In the genomic region with DNA sequence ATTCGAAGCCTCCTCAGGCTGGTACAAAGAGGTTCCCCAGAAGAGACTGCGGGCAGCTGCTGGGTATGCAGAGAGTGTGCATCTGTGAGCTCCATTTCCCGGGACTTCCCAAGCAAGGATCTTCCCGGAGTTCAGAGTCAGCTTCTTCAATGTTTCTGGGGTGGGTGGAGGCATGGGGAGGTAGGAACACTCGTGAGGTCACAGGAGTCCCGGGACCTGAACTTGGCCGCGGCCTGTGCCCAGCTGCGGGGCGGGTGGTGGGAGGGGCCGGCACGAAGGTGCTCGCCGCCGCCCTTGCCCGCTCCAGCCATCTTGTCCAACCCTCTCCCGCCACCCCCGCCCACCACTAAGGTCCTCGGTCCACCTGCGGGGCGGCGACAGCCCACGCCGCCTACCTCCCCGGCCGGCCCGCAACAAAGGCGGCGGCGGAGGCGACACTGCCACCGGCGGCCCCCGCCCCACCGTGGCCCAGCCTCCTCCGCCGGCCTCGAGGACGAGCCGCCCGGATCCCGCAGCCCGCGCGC, we compare ENCODE assay signal across 8 mouse cellular contexts. TPM values are rescaled to one million over a fixed set of nuclear protein-coding genes. Genes with fewer than 3 reads are reported as not detected.
A peak's percentile ranks its signal among the peaks of the same experiment; 100 is the strongest.
DNase-seq lines count a peak whose midpoint lies in the region; ATAC-seq and TF ChIP-seq lines count a peak whose summit lies in the region.

No protein-coding gene starts in this region.

- 2% methylated on average over 32 of the region's 45 CpGs for WGBS in lung, embryonic 15.5 days
- WGBS in olfactory bulb, adult 2 months: under 1% methylated on average over 44 of the region's 45 CpGs

- peak overlapping the region; percentile 73 for H3K9ac ChIP-seq in lung, embryonic 15.5 days

- peak overlapping the region; percentile 80 for H3K4me3 ChIP-seq in lung, embryonic 15.5 days
- peak overlapping the region; percentile 90 for H3K4me3 ChIP-seq in olfactory bulb, adult 2 months (ENCODE audit: insufficient read depth, low read depth, low read length)

- peaks cover 15% of the 10 kb centered on the region for H3K4me1 ChIP-seq in lung, embryonic 15.5 days
- H3K4me1 ChIP-seq in olfactory bulb, adult 2 months (ENCODE audit: control insufficient read depth, insufficient read depth, low read length): peaks cover 3% of the 10 kb centered on the region; the same call in 1 of the 2 replicates

- H3K36me3 ChIP-seq in lung, embryonic 15.5 days: peaks cover 21% of the 10 kb centered on the region; the same call in 1 of the 2 replicates

- no peaks in the 10 kb centered on the region for H3K27me3 ChIP-seq in lung, embryonic 15.5 days

- peak; percentile 84 for ATAC-seq in lung, embryonic 15.5 days (ENCODE audit: borderline replicate concordance, extremely low read depth, low FRiP score, low TSS enrichment)

- H3K27ac ChIP-seq in lung, embryonic 15.5 days: peak overlapping the region; percentile 67
- peak overlapping the region; percentile 27; the same call in 1 of the 2 replicates for H3K27ac ChIP-seq in olfactory bulb, adult 2 months (ENCODE audit: insufficient read depth, low read depth, low read length)

- peak; percentile 9 to 18 for DNase-seq in spleen, postnatal 36 days (ENCODE audit: low spot score in 2 of 2)
- no peak for DNase-seq in spleen, adult 18-20 months
- peak; percentile 58 for DNase-seq in brain, embryonic 14.5 days (ENCODE audit: low read depth)
- DNase-seq in heart, adult 8-10 months (ENCODE audit: low spot score): peak; percentile 9
- DNase-seq in kidney, adult 9 months: peak; percentile 37
- DNase-seq in layer of hippocampus, postnatal 14 days (ENCODE audit: low spot score in 2 of 2): no peak

- H3K9me3 ChIP-seq in lung, embryonic 15.5 days: no peaks in the 10 kb centered on the region

- TF ChIP-seq POLR2A in brain, embryonic 14.5 days (IDR thresholded peaks at IDR 0.05; ENCODE audit: borderline replicate concordance, extremely low read depth, insufficient read depth, insufficient read length, poor library complexity, severe bottlenecking): no peak
- TF ChIP-seq POLR2A in olfactory bulb, adult 2 months (IDR thresholded peaks at IDR 0.05; ENCODE audit: insufficient read depth, low read depth, low read length): no peak

- TF ChIP-seq CTCF in brain, embryonic 14.5 days (IDR thresholded peaks at IDR 0.05; ENCODE audit: borderline replicate concordance, extremely low read depth, insufficient read depth, insufficient read length): no peak
- no peak for TF ChIP-seq CTCF in olfactory bulb, adult 2 months (IDR thresholded peaks at IDR 0.05; ENCODE audit: insufficient read depth, low read depth, low read length)

- H3K4me2 ChIP-seq in lung, embryonic 15.5 days: peak overlapping the region; percentile 97

RNA-seq across cellular contexts. Expression of gene Pogk, which starts 0.4 kb away (rescaled TPM):
- polyA plus RNA-seq in brain, embryonic 14.5 days (2012; rRNA removed): 50.1 and 61.5 TPM in 2 replicates
- total RNA-seq in heart, adult 8-10 months (2022): 10 to 100 TPM in 2 of 4 experiments, 1 to 10 TPM in 2; 9.6 to 15.1 (median 10.4) TPM
- 10.5 and 11.3 TPM in 2 replicates for polyA plus RNA-seq in lung, embryonic 15.5 days (2015; fragmentation: Nextera tagmentation; extraction: Ambion mirVana)
- 198 TPM in 1 of 2 replicates, not detected in the other for polyA plus RNA-seq in olfactory bulb, adult 2 months (2012; ENCODE audit: insufficient read depth, insufficient read length, low replicate concordance, missing spikeins)
- total RNA-seq in layer of hippocampus, postnatal 14 days (2021): 10 to 100 TPM; 28.8 to 29.4 TPM

RNA-seq across cellular contexts. Expression of gene Tada1, which starts 30.3 kb away (rescaled TPM):
- 69.1 and 75.5 TPM in 2 replicates for polyA plus RNA-seq in brain, embryonic 14.5 days (2012; rRNA removed)
- 1 to 10 TPM; 6.3 to 8.5 (median 7.2) TPM for total RNA-seq in heart, adult 8-10 months (2022)
- 59.6 and 61.5 TPM in 2 replicates for polyA plus RNA-seq in lung, embryonic 15.5 days (2015; fragmentation: Nextera tagmentation; extraction: Ambion mirVana)
- not detected in 2 replicates for polyA plus RNA-seq in olfactory bulb, adult 2 months (2012; ENCODE audit: insufficient read depth, insufficient read length, low replicate concordance, missing spikeins)
- 10 to 100 TPM; 36.1 to 38.9 TPM for total RNA-seq in layer of hippocampus, postnatal 14 days (2021)

Comparison
In these comparisons a context has a peak if more than half of its experiments do, and no peak if none do; other contexts are left out.
1. DNase-seq: peak in spleen, postnatal 36 days (2 of 2), brain, embryonic 14.5 days (single experiment), heart, adult 8-10 months (single experiment) and kidney, adult 9 months (single experiment); none in spleen, adult 18-20 months (0 of 2) and layer of hippocampus, postnatal 14 days (0 of 2).
2. RNA of gene Tada1, which starts 30.3 kb away (polyA plus RNA-seq): 69.1 to 75.5 TPM in brain, embryonic 14.5 days and 59.6 to 61.5 TPM in lung, embryonic 15.5 days; not detected in olfactory bulb, adult 2 months; every median in the first group is over 10 times any median in the second.